Mouse (Mus musculus): Measurements from ENCODE around the gene Rassf5. TPM values are rescaled to one million over a fixed set of nuclear protein-coding genes. Genes with fewer than 3 reads are reported as not detected.
"Not testable (repeated sequence)": the region's sequence is repeated elsewhere in the genome, so short reads cannot be mapped to it uniquely, and the experiment has no call there.

The Rassf5 gene
- polyA plus RNA-seq, 1 experiment from 2014 or later = 27.0 TPM

DNA sequence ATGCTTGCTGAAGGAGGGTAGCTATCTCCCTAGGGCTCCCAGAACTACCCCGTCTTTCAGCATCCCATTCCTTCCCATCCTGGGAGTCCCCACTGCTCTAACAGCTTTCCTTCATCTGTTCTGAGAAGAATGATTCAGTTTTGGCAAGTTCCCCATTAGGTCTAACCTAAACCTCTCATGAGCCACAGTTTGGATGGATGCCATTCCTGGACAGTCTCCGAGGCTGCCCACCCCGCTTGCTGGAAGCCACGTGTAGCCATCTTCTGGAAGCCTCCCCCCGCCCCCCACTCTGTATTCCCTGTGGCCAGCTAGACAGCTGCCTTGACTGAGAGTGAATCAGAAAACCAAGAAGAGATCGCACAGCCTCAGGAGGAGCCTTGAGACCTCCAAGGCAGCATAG, 12.2 kb upstream of the Rassf5 start:
- Histone ChIP-seq H3K4me1 (replicated peaks) (no peaks in the 10 kb centered on the region), H3K9ac (no peak overlapping the region), H3K4me2 (no peak overlapping the region), H3K9me3 (replicated peaks) (no peaks in the 10 kb centered on the region), H3K36me3 (no peaks in the 10 kb centered on the region), H3K27ac (ENCODE audit: poor library complexity, severe bottlenecking) (no peak overlapping the region), H3K4me3 (no peak overlapping the region), H3K27me3 (replicated peaks) (peaks cover 18% of the 10 kb centered on the region)
- 81% methylated on average over 6 of the region's 6 CpGs for WGBS
- ATAC-seq (ENCODE audit: insufficient number of reproducible peaks, low FRiP score) = no peak

DNA sequence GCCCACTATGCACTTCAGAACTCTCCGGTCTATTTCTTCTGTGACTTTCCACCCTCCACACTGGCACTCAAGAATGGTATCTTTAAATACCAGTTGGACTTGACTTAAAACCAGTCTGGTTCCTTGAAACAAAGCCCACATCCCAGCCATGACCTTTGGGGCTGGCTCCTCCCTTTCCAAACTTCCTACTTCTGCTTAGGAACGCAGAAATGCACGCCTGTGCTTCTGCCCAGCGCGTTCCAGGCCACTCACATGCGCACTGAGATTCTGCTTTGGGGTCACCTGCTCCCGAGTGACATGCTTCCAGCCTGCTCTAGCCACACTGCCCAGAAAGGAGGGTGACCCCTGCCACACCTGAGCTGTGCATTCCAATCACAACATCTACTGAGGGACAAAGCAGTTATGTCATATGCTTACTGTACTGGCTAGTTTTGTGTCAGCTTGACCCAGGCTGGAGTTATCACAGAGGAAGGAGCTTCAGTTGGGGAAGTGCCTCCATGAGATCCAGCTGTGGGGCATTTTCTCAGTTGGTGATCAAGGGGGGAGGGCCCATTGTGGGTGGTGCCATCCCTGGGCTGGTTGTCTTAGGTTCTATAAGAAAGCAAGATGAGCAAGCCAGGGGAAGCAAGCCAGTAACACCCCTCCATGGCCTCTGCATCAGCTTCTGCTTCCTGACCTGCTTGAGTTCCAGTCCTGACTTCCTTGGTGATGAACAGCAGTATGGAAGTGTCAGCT, 7.6 kb upstream of the Rassf5 start:
- H3K9me3 ChIP-seq (replicated peaks); H3K9ac ChIP-seq; ATAC-seq (ENCODE audit: insufficient number of reproducible peaks, low FRiP score); H3K27ac ChIP-seq (ENCODE audit: poor library complexity, severe bottlenecking); H3K4me2 ChIP-seq; H3K4me3 ChIP-seq; H3K27me3 ChIP-seq (replicated peaks); H3K36me3 ChIP-seq: not testable (repeated sequence)
- peaks cover 38% of the 10 kb centered on the region for H3K4me1 ChIP-seq (replicated peaks)
- whole genome bisulfite sequencing = 75% methylated on average over 7 of the region's 7 CpGs

DNA sequence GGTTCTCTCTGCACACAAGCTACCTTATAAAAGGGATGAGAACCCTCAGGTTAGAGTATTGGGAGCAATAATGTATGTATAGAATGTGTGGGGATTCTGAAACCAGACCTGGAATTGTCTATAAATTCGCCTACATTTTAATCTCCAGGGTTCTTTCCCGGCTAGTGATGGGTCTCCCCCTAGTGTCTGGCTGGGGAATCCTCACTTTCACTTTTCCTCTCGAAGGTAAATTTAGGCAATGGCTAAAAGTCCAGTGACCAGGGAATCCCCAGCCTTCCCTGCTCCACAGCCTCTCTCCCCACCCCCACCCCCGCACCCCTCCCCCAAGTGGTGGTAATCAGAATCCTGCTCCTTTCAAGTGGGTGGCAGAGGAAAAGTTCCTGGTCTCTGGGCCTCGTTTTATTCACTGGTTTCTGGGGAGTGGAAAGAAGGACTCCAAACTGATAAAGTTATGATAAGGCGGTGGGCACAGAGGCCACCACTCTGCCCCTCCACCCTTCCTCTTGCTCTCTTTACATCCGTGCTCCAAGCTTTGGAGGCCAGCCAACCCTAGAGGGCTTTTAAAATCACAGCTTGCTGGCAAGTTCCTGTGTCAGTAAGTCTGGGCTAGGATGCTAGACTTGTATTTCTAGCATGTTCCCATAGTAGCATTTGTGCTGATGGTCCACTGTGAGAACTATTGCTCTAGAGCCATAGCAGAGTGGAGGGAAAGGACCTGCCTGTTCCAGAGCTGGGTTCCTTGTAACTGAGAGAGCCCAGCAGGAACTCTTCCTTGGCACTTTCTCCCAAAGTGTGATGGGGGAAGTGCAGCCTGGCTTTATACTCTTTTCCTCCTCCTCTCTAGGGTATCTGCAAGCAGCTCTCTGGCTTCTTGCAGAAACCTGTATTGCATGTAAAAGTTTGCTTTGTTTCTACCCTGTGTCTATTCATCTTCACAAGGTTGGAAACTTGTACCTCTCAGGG, 1.7 kb upstream of the Rassf5 start:
- H3K4me2 ChIP-seq = peak overlapping the region; percentile 61
- peaks cover 12% of the 10 kb centered on the region; the same call in 1 of the 2 replicates for H3K27me3 ChIP-seq (replicated peaks)
- H3K9ac ChIP-seq = peak overlapping the region; percentile 32; the same call in 1 of the 2 replicates
- WGBS = 2% methylated on average over 7 of the region's 7 CpGs
- 0 out of 2 replicates have a peak, but pooled peaks have one; percentile 33 for ATAC-seq (ENCODE audit: insufficient number of reproducible peaks, low FRiP score)
- peak overlapping the region; percentile 36 for H3K27ac ChIP-seq (ENCODE audit: poor library complexity, severe bottlenecking)
- no peaks in the 10 kb centered on the region for H3K36me3 ChIP-seq
- H3K4me1 ChIP-seq (replicated peaks) = peaks cover 71% of the 10 kb centered on the region
- peak overlapping the region; percentile 17 for H3K4me3 ChIP-seq
- H3K9me3 ChIP-seq (replicated peaks) = no peaks in the 10 kb centered on the region

DNA sequence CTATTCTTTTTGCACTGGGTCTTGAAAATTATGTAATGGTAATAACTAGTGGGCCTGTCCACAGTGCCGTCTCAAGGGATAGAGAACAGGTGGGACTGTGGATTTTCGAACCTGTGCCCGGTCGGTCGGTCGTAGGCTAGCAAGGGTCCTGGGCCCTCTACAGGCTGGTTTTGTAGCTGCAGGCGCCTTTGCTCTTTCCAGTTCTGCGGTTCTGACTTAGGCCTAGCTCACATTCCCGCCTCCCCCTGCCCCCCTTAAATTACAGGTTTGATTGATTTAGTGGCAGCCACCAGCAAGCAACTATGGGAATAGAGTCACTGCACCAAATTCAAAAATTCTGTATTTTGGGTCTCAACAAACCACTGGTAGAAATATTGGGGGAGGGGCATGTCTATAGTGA, 868 bp upstream of the Rassf5 start:
- 0 out of 2 replicates have a peak, but pooled peaks have one; percentile 20 for ATAC-seq (ENCODE audit: insufficient number of reproducible peaks, low FRiP score)
- H3K4me3 ChIP-seq = peak overlapping the region; percentile 81
- WGBS = 7% methylated on average over 9 of the region's 9 CpGs
- no peak overlapping the region for H3K27ac ChIP-seq (ENCODE audit: poor library complexity, severe bottlenecking)
- peaks cover 64% of the 10 kb centered on the region for H3K4me1 ChIP-seq (replicated peaks)
- H3K9ac ChIP-seq = no peak overlapping the region
- H3K4me2 ChIP-seq = peak overlapping the region; percentile 97
- no peaks in the 10 kb centered on the region for H3K36me3 ChIP-seq
- no peaks in the 10 kb centered on the region for H3K9me3 ChIP-seq (replicated peaks)
- peaks cover 12% of the 10 kb centered on the region; the same call in 1 of the 2 replicates for H3K27me3 ChIP-seq (replicated peaks)

DNA sequence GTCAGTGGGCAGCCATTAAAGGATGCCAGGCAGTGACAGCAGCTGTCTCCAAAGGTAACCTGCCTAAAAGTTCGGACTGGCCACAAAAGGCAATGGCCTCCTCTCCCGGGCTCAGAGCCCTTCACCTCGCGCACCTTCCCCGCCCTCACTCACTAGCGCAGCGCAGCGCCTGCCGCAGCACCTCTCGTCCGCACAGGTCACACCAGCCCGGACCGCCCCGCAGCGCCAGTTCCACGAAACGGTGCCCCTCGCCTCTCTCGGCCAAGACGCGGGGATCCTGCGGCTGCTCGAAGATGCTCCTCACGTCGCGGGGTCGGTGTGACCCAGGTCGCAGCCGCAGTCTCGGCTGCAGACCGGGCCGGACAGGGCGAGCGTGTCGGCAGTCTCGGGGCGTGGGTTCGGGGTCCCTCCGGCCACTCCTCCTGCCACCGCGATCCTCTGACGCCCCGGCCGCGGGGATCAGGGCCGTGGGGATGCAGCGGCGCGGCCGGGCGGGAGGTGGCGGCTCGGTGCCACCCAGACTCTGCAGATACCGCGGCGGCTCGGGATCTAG, 446 bp downstream of the Rassf5 start:
- no peaks in the 10 kb centered on the region for H3K36me3 ChIP-seq
- peaks cover 12% of the 10 kb centered on the region; the same call in 1 of the 2 replicates for H3K27me3 ChIP-seq (replicated peaks)
- no peaks in the 10 kb centered on the region for H3K9me3 ChIP-seq (replicated peaks)
- H3K4me1 ChIP-seq (replicated peaks) = peaks cover 61% of the 10 kb centered on the region
- H3K4me3 ChIP-seq = peak overlapping the region; percentile 81
- 1% methylated on average over 57 of the region's 57 CpGs for WGBS
- peak overlapping the region; percentile 86 for H3K9ac ChIP-seq
- H3K27ac ChIP-seq (ENCODE audit: poor library complexity, severe bottlenecking) = no peak overlapping the region
- ATAC-seq (ENCODE audit: insufficient number of reproducible peaks, low FRiP score) = no peak; the same call in 1 of the 2 replicates
- peak overlapping the region; percentile 97 for H3K4me2 ChIP-seq

DNA sequence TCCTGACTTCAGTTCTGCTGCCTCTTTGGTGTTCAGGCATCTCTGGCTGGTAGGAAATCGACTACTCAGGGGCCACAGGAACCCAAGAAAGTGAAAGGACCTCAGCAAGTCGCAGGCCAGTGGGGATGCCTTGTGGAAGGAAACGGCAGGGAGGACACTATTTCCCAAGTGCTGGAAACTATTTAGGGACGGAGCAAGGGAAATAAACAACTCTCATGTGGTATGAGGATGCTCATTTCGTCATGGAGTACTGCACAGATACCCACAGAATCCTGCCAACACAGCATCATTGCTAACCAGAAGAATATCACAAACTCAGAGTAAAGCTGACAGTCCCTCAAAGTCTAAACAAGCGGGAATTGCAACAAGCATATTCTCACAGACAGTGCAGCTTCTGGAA, 2.1 kb downstream of the Rassf5 start:
- no peak for ATAC-seq (ENCODE audit: insufficient number of reproducible peaks, low FRiP score)
- no peak overlapping the region for H3K4me3 ChIP-seq
- no peak overlapping the region for H3K9ac ChIP-seq
- no peaks in the 10 kb centered on the region for H3K9me3 ChIP-seq (replicated peaks)
- H3K36me3 ChIP-seq = no peaks in the 10 kb centered on the region
- peak overlapping the region; percentile 97; the same call in 1 of the 2 replicates for H3K4me2 ChIP-seq
- WGBS = 50% methylated on average over 6 of the region's 6 CpGs
- peaks cover 12% of the 10 kb centered on the region; the same call in 1 of the 2 replicates for H3K27me3 ChIP-seq (replicated peaks)
- no peak overlapping the region for H3K27ac ChIP-seq (ENCODE audit: poor library complexity, severe bottlenecking)
- peaks cover 64% of the 10 kb centered on the region for H3K4me1 ChIP-seq (replicated peaks)

DNA sequence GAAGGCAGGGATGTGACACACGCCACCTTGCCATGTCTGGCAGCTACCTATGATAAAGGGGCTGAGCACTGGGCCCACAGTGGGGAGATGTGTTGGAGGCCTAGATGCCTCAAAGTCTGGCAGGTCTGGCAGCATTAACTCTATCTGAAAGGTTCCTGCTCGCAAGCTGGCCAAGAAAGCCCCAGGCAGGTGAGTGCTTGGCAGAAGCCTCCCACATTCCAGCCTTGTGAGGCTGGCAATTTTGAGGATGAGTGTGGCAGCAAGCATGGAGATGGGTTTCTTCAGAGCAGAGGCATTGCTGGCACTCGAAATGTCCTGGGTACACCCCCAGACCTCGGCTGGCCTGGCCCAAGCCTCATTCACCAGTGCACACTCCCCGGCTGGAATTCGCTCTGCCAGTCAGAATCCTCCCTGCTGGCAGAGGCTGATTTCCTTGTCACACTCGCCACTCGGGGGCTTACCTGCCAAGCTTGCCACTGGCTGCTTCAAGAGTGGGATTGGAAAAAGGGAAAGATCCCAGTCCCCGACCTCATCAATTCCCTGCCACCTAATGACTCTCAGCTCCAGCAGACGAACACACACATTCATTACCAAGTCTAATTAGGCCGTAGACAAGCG, 5.4 kb downstream of the Rassf5 start:
- H3K9me3 ChIP-seq (replicated peaks) = no peaks in the 10 kb centered on the region
- no peak overlapping the region for H3K4me2 ChIP-seq
- H3K27me3 ChIP-seq (replicated peaks) = peaks cover 12% of the 10 kb centered on the region; the same call in 1 of the 2 replicates
- 69% methylated on average over 12 of the region's 12 CpGs for WGBS
- no peak for ATAC-seq (ENCODE audit: insufficient number of reproducible peaks, low FRiP score)
- no peak overlapping the region for H3K9ac ChIP-seq
- no peak overlapping the region for H3K27ac ChIP-seq (ENCODE audit: poor library complexity, severe bottlenecking)
- no peak overlapping the region for H3K4me3 ChIP-seq
- no peaks in the 10 kb centered on the region for H3K36me3 ChIP-seq
- H3K4me1 ChIP-seq (replicated peaks) = peaks cover 56% of the 10 kb centered on the region

DNA sequence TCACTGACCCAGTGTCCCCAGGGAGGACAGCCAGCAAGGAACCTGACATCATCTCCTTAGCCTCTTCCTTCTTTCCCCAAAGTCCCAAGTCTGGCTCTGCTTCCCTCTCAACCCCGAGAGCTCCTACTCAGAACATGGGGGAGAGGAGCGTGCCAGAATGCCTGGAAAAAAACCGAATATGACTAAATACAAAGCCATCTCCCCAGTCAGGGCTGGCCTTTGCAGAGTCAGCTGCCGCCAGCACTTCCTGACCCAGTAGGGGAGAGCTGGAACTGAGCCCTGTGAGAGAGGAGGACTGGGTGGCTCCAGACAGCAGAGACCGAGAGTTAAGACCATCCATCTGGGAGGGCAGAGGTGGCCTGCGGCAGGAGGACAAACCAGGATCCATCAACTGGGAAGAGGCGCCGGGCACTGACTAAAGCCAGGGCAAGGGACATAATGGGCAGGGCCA, 6.1 kb downstream of the Rassf5 start:
- H3K9ac ChIP-seq = no peak overlapping the region
- H3K4me1 ChIP-seq (replicated peaks) = peaks cover 60% of the 10 kb centered on the region
- peaks cover 10% of the 10 kb centered on the region; the same call in 1 of the 2 replicates for H3K27me3 ChIP-seq (replicated peaks)
- WGBS = 58% methylated on average over 8 of the region's 8 CpGs
- H3K27ac ChIP-seq (ENCODE audit: poor library complexity, severe bottlenecking) = no peak overlapping the region
- no peaks in the 10 kb centered on the region for H3K9me3 ChIP-seq (replicated peaks)
- H3K4me2 ChIP-seq = no peak overlapping the region
- H3K36me3 ChIP-seq = no peaks in the 10 kb centered on the region
- H3K4me3 ChIP-seq = no peak overlapping the region
- peak; percentile 64; the same call in 1 of the 2 replicates for ATAC-seq (ENCODE audit: insufficient number of reproducible peaks, low FRiP score)

DNA sequence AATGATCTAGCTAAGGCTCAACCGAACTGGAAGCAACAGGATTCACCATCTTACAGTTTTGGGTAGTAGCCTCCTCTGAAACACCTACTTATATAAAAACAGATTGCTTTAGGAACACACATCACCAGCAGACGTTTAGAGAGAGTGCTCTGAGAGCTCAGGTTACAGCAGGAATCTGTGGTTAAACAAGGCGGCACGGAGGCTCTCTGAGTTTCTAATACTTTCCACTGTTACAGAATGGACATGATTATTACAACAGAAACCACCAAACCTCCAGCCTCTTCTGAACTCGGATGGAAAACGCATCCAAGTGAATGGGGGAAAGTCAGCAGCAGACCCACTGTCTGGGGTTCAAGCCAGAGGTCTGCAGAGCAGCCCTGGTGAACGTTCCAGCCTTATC, 9.0 kb downstream of the Rassf5 start:
- no peaks in the 10 kb centered on the region for H3K36me3 ChIP-seq
- WGBS = 41% methylated on average over 7 of the region's 7 CpGs
- no peaks in the 10 kb centered on the region for H3K27me3 ChIP-seq (replicated peaks)
- H3K4me1 ChIP-seq (replicated peaks) = peaks cover 69% of the 10 kb centered on the region
- H3K27ac ChIP-seq (ENCODE audit: poor library complexity, severe bottlenecking) = no peak overlapping the region
- H3K9me3 ChIP-seq (replicated peaks) = no peaks in the 10 kb centered on the region
- no peak overlapping the region for H3K9ac ChIP-seq
- H3K4me3 ChIP-seq = no peak overlapping the region
- H3K4me2 ChIP-seq = no peak overlapping the region
- no peak for ATAC-seq (ENCODE audit: insufficient number of reproducible peaks, low FRiP score)

DNA sequence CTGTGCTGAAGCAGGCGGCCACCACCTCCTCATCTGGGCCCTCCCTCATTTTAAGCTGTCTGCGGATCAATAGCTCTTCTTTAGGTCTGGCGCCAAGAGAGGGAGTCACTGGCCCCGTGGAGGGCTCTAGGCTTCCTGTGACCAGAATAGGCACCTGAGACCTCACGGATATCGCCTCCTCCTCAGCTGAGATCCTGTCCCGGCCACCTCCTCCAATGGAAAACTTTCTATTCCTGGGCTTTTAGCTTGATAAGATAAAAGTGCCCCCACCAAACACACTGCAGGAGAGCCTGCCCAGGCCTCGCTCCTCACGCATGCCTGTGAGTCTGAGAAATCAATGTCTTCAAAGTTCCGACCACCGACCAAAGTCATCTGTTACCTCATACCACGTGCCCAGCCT, 11.5 kb downstream of the Rassf5 start:
- ATAC-seq (ENCODE audit: insufficient number of reproducible peaks, low FRiP score) = peak; percentile 56
- H3K27ac ChIP-seq (ENCODE audit: poor library complexity, severe bottlenecking) = peak overlapping the region; percentile 89
- peaks cover 72% of the 10 kb centered on the region for H3K4me1 ChIP-seq (replicated peaks)
- WGBS = 9% methylated on average over 12 of the region's 12 CpGs
- peak overlapping the region; percentile 68 for H3K4me2 ChIP-seq
- H3K9me3 ChIP-seq (replicated peaks) = no peaks in the 10 kb centered on the region
- H3K27me3 ChIP-seq (replicated peaks) = no peaks in the 10 kb centered on the region
- peak overlapping the region; percentile 42 for H3K4me3 ChIP-seq
- peak overlapping the region; percentile 70 for H3K9ac ChIP-seq
- H3K36me3 ChIP-seq = no peaks in the 10 kb centered on the region

Data from heart, embryonic 12.5 days (tissue).